Mouse (Mus musculus) hindbrain, embryonic 16.5 days (tissue): Measurements from ENCODE around the gene Hoxc6. TPM values are rescaled to one million over a fixed set of nuclear protein-coding genes. Genes with fewer than 3 reads are reported as not detected.
A peak's percentile ranks its signal among the peaks of the same experiment; 100 is the strongest.

Experiments used
- ATAC-seq: fragments of 200-750 bp; cut with Nextera tagmentation; 2 replicates; pipeline ENCODE4 v1.8.0; 2017; ENCODE audit warnings: moderate TSS enrichment, moderate library complexity
- H3K27ac ChIP-seq: fragments of 300-500 bp; sonication (generic); 2 replicates; pipeline ENCODE4 v1.5.1; 2014; ENCODE audit warnings: low read depth, mild to moderate bottlenecking, control low read depth, low read length, moderate library complexity
- H3K27me3 ChIP-seq: fragments of 300-500 bp; sonication (generic); replicated peaks from 2 replicates; pipeline ENCODE4 v1.6.1; 2014; ENCODE audit warnings: low read length; ENCODE audit not compliant: control insufficient read depth, insufficient read depth
- H3K36me3 ChIP-seq: fragments of 300-500 bp; sonication (generic); 2 replicates; pipeline ENCODE4 v1.6.1; 2014; ENCODE audit warnings: mild to moderate bottlenecking, low read length, moderate library complexity, mixed read lengths; ENCODE audit not compliant: control insufficient read depth, insufficient read depth
- H3K4me1 ChIP-seq: fragments of 300-500 bp; sonication (generic); 2 replicates; pipeline ENCODE4 v1.6.1; 2014; ENCODE audit warnings: low read depth, low read length; ENCODE audit not compliant: control insufficient read depth, insufficient read depth
- H3K4me2 ChIP-seq: fragments of 300-500 bp; sonication (generic); 2 replicates; pipeline ENCODE4 v1.6.1; 2014; ENCODE audit warnings: mild to moderate bottlenecking, low read length, control low read depth, moderate library complexity
- H3K4me3 ChIP-seq: fragments of 300-500 bp; sonication (generic); 2 replicates; pipeline ENCODE4 v1.5.1; 2014; ENCODE audit warnings: mild to moderate bottlenecking, low read length, control low read depth, moderate library complexity
- H3K9ac ChIP-seq: fragments of 300-500 bp; sonication (generic); 2 replicates; pipeline ENCODE4 v1.6.1; 2014; ENCODE audit warnings: low read depth, mild to moderate bottlenecking, control low read depth, low read length, moderate library complexity
- H3K9me3 ChIP-seq: fragments of 300-500 bp; sonication (generic); 2 replicates; pipeline ENCODE4 v1.6.1; 2014; ENCODE audit warnings: mild to moderate bottlenecking, low read length, moderate library complexity; ENCODE audit not compliant: control insufficient read depth
- WGBS: fragments of 180-500 bp; shearing (Covaris S2); extraction: QIAGEN DNeasy Blood & Tissue Kit; methylation state at CpG from one replicate; pipeline ENCODE4 v1.1.7; 2014; 5-methylcytosine and 5-hydroxymethylcytosine counted together
- polyA plus RNA-seq: library from polyadenylated mRNA; unstranded; fragments of >200 nt; fragmentation: Nextera tagmentation; extraction: Ambion mirVana; gene quantifications from 2 replicates; pipeline ENCODE4 v1.2.1, GENCODE M21; 2015

Gene Hoxc6
- polyA plus RNA-seq, 1 experiment from 2014 or later = 4.0 TPM

- no peak for ATAC-seq
- no peak overlapping the region for H3K4me2 ChIP-seq
- no peaks in the 10 kb centered on the region for H3K9me3 ChIP-seq
- no peak overlapping the region for H3K27ac ChIP-seq
- peaks cover 71% of the 10 kb centered on the region for H3K27me3 ChIP-seq
- peaks cover 5% of the 10 kb centered on the region for H3K4me1 ChIP-seq
- no peak overlapping the region for H3K9ac ChIP-seq
- 6% methylated on average over 3 of the region's 3 CpGs for whole genome bisulfite sequencing
- H3K36me3 ChIP-seq = no peaks in the 10 kb centered on the region
- H3K4me3 ChIP-seq = no peak overlapping the region
Observed at GRCm38 (mm10) chr15:102997431-102997830, 626 bp upstream of the Hoxc6 start.

DNA sequence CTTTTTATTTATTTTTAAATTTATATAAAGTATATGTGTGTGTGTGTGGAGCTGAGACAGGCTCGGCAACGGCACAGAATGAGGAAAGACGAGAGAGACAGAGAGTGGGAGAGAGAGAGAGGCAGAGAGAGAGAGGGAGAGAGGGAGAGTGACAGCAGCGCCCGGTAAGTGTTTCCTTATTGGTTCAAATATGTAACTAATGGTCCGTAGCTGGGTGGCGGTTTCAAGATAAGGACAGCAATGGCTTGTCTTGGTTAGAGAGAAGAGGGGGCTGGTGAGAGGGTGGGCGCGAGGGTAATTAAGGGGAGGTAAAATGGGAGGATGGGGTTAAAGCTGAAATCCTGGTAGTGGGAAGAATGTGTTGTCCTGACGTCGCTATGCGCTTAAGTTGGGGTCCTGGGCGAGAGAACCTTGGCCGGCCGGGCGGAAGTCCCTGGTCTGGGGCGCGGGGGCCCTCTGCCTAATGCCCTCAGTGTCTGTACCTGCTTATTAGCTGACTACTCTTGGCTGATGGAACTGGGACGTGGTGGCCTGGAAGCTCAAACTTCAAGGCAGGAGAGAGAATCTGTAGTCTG is 638 bp downstream of the Hoxc6 start:
- H3K4me2 ChIP-seq = peak overlapping the region; percentile 58
- H3K9ac ChIP-seq = 0 out of 2 replicates have a peak overlapping the region, but pooled peaks have one; percentile 42
- under 1% methylated on average over 19 of the region's 19 CpGs for WGBS
- H3K4me1 ChIP-seq = peaks cover 5% of the 10 kb centered on the region
- no peak overlapping the region for H3K27ac ChIP-seq
- H3K9me3 ChIP-seq = no peaks in the 10 kb centered on the region
- H3K4me3 ChIP-seq = peak overlapping the region; percentile 38; the same call in 1 of the 2 replicates
- ATAC-seq = 0 out of 2 replicates have a peak, but pooled peaks have one; percentile 37
- peaks cover 74% of the 10 kb centered on the region for H3K27me3 ChIP-seq
- H3K36me3 ChIP-seq = no peaks in the 10 kb centered on the region

GRCm38 (mm10) chr15:102999183-102999831 is 1.2 kb downstream of the Hoxc6 start:
- H3K9ac ChIP-seq = peak overlapping the region; percentile 42; the same call in 1 of the 2 replicates
- under 1% methylated on average over 33 of the region's 33 CpGs for WGBS
- no peaks in the 10 kb centered on the region for H3K36me3 ChIP-seq
- H3K4me2 ChIP-seq = peak overlapping the region; percentile 58
- H3K27me3 ChIP-seq = peaks cover 77% of the 10 kb centered on the region
- H3K4me3 ChIP-seq = peak overlapping the region; percentile 38
- H3K9me3 ChIP-seq = no peaks in the 10 kb centered on the region
- no peak overlapping the region for H3K27ac ChIP-seq
- peaks cover 5% of the 10 kb centered on the region for H3K4me1 ChIP-seq
- peak; percentile 73 for ATAC-seq

DNA sequence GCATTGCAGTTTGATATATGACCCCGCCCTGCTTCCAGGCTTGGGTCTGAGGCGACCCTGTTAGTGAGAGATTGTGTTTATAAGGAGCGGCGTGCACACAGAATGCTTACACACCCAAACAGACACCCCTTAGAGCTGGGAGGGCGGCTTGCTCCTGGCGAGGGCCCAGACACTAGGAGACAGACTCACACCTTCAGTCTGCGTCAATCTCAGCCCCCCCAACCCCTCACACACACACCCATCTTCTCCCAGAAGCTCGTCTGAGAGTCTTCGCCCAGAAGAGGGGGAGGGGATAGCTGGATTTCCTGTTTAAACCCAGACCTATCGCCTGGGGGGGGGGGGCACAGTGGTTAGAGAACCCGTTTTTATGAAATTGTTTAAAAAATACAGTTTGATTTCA is 1.9 kb downstream of the Hoxc6 start:
- no peak for ATAC-seq
- Histone ChIP-seq H3K27me3 (peaks cover 77% of the 10 kb centered on the region), H3K4me1 (peaks cover 5% of the 10 kb centered on the region), H3K27ac (no peak overlapping the region), H3K9ac (no peak overlapping the region), H3K4me3 (no peak overlapping the region), H3K9me3 (no peaks in the 10 kb centered on the region), H3K36me3 (no peaks in the 10 kb centered on the region), H3K4me2 (no peak overlapping the region)
- 4% methylated on average over 9 of the region's 11 CpGs for WGBS

GRCm38 (mm10) chr15:103000501-103000901 is 2.4 kb downstream of the Hoxc6 start:
- Histone ChIP-seq H3K9ac (no peak overlapping the region), H3K27me3 (peaks cover 76% of the 10 kb centered on the region), H3K4me2 (peak overlapping the region; percentile 15; the same call in 1 of the 2 replicates), H3K4me3 (0 out of 2 replicates have a peak overlapping the region, but pooled peaks have one; percentile 3), H3K27ac (no peak overlapping the region), H3K36me3 (no peaks in the 10 kb centered on the region), H3K4me1 (peaks cover 5% of the 10 kb centered on the region), H3K9me3 (no peaks in the 10 kb centered on the region)
- no peak for ATAC-seq
- 2% methylated on average over 22 of the region's 24 CpGs for WGBS

DNA sequence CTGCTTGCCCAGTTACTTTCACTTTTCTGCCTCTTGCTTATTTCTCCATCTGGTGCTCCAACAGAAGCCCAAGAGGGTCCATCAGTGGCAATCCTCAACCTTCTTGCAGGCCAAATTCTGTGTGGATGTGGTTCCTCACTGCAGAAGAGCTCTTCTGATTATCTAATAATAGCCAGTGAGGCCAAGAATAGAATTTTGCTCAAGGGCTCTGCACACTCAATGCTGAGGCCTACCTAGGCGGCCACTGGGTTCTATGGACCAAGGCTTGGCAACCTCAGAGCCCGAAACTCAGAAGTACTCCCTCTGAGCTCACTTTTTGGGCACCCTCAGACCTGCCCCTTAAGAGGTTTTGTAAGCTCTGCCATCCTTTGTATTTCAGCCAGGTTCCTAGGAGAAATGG is 3.3 kb downstream of the Hoxc6 start:
- Histone ChIP-seq H3K9ac (no peak overlapping the region), H3K9me3 (no peaks in the 10 kb centered on the region), H3K36me3 (no peaks in the 10 kb centered on the region), H3K27me3 (peaks cover 82% of the 10 kb centered on the region), H3K27ac (no peak overlapping the region), H3K4me3 (no peak overlapping the region), H3K4me2 (no peak overlapping the region), H3K4me1 (peaks cover 5% of the 10 kb centered on the region)
- no peak for ATAC-seq
- WGBS = 38% methylated on average over 2 of the region's 2 CpGs

GRCm38 (mm10) chr15:103002156-103002555 is 4.1 kb downstream of the Hoxc6 start:
- no peak overlapping the region for H3K4me3 ChIP-seq
- H3K9ac ChIP-seq = no peak overlapping the region
- no peak overlapping the region for H3K27ac ChIP-seq
- H3K9me3 ChIP-seq = no peaks in the 10 kb centered on the region
- H3K4me1 ChIP-seq = peaks cover 5% of the 10 kb centered on the region
- no peak overlapping the region for H3K4me2 ChIP-seq
- 17% methylated on average over 4 of the region's 4 CpGs for WGBS
- no peak for ATAC-seq
- H3K27me3 ChIP-seq = peaks cover 83% of the 10 kb centered on the region
- no peaks in the 10 kb centered on the region for H3K36me3 ChIP-seq

- WGBS = 2% methylated on average over 13 of the region's 13 CpGs
- Histone ChIP-seq H3K4me3 (no peak overlapping the region), H3K36me3 (no peaks in the 10 kb centered on the region), H3K27ac (no peak overlapping the region), H3K9ac (no peak overlapping the region), H3K9me3 (no peaks in the 10 kb centered on the region), H3K4me2 (no peak overlapping the region), H3K4me1 (peaks cover 5% of the 10 kb centered on the region), H3K27me3 (peaks cover 83% of the 10 kb centered on the region)
- no peak for ATAC-seq
Observed at GRCm38 (mm10) chr15:103002821-103003448, 4.9 kb downstream of the Hoxc6 start.

DNA sequence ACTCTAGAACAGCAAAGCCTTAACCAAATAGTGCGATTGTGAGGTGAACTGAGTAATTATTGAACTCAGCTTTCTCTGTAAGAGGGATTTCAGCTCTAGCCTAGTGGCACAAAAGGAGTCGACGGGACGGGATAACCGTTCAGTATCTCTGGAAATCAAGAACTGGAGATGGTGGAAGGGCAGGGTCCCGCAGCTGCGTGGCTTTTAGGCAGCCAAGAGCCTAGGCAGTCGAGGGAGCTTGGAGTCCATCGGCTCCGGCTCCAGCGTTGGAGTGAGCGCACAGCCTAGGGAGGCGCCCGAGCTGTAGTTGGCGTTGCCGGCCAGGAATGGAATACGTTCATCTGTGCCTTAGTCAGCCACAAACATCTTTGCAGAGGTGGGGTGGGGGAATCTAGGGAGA is 7.3 kb downstream of the Hoxc6 start:
- Histone ChIP-seq H3K27ac (no peak overlapping the region), H3K4me1 (no peaks in the 10 kb centered on the region), H3K36me3 (no peaks in the 10 kb centered on the region), H3K4me2 (no peak overlapping the region; the same call in 1 of the 2 replicates), H3K27me3 (peaks cover 79% of the 10 kb centered on the region), H3K9me3 (no peaks in the 10 kb centered on the region), H3K9ac (no peak overlapping the region), H3K4me3 (no peak overlapping the region)
- ATAC-seq = no peak
- WGBS = 1% methylated on average over 17 of the region's 17 CpGs
